Mouse (Mus musculus) stomach, embryonic 14.5 days (tissue): Measurements from ENCODE around the gene Rabif. TPM values are rescaled to one million over a fixed set of nuclear protein-coding genes. Genes with fewer than 3 reads are reported as not detected.

Experiments used
- ATAC-seq: fragments of 200-750 bp; cut with Nextera tagmentation; 2 replicates; pipeline ENCODE4 v1.8.0; 2017; ENCODE audit warnings: low read depth, moderate TSS enrichment; ENCODE audit not compliant: insufficient number of reproducible peaks, insufficient read depth, low FRiP score
- H3K27ac ChIP-seq: fragments of 300-500 bp; sonication (generic); 2 replicates; pipeline ENCODE4 v1.5.1; 2014; ENCODE audit warnings: mild to moderate bottlenecking, low read length, moderate library complexity, mixed read lengths
- H3K27me3 ChIP-seq: fragments of 300-500 bp; sonication (generic); 2 replicates; pipeline ENCODE4 v1.6.1; 2014; ENCODE audit warnings: low read length, control low read depth, mixed read lengths; ENCODE audit not compliant: control insufficient read depth, insufficient read depth
- H3K36me3 ChIP-seq: fragments of 300-500 bp; sonication (generic); 2 replicates; pipeline ENCODE4 v1.6.1; 2014; ENCODE audit warnings: mild to moderate bottlenecking, control low read depth, low read length, moderate library complexity, mixed read lengths; ENCODE audit not compliant: control insufficient read depth, insufficient read depth
- H3K4me1 ChIP-seq: fragments of 300-500 bp; sonication (generic); 2 replicates; pipeline ENCODE4 v1.6.1; 2014; ENCODE audit warnings: low read length, control low read depth, mixed read lengths; ENCODE audit not compliant: control insufficient read depth, insufficient read depth
- H3K4me2 ChIP-seq: fragments of 300-500 bp; sonication (generic); replicated peaks from 2 replicates; pipeline ENCODE4 v1.6.1; 2014; ENCODE audit warnings: low read depth, low read length, control low read depth
- H3K4me3 ChIP-seq: fragments of 300-500 bp; sonication (generic); 2 replicates; pipeline ENCODE4 v1.5.1; 2014; ENCODE audit warnings: low read depth, low read length, control low read depth
- H3K9ac ChIP-seq: fragments of 300-500 bp; sonication (generic); replicated peaks from 2 replicates; pipeline ENCODE4 v1.6.1; 2014; ENCODE audit warnings: low read depth, mild to moderate bottlenecking, control low read depth, low read length, moderate library complexity, mixed read lengths
- H3K9me3 ChIP-seq: fragments of 300-500 bp; sonication (generic); 2 replicates; pipeline ENCODE4 v1.6.1; 2016; ENCODE audit warnings: low read depth, low read length, control low read depth; ENCODE audit not compliant: control insufficient read depth
- WGBS: fragments of 180-500 bp; shearing (Covaris S2); extraction: QIAGEN DNeasy Blood & Tissue Kit; methylation state at CpG from one replicate; pipeline ENCODE4 v1.1.7; 2014; 5-methylcytosine and 5-hydroxymethylcytosine counted together
- polyA plus RNA-seq: library from polyadenylated mRNA; unstranded; fragments of >200 nt; fragmentation: Nextera tagmentation; extraction: Ambion mirVana; gene quantifications from 2 replicates; pipeline ENCODE4 v1.2.1, GENCODE M21; 2014

Gene Rabif
- polyA plus RNA-seq, 1 experiment from 2014 or later: 41.9 TPM

DNA sequence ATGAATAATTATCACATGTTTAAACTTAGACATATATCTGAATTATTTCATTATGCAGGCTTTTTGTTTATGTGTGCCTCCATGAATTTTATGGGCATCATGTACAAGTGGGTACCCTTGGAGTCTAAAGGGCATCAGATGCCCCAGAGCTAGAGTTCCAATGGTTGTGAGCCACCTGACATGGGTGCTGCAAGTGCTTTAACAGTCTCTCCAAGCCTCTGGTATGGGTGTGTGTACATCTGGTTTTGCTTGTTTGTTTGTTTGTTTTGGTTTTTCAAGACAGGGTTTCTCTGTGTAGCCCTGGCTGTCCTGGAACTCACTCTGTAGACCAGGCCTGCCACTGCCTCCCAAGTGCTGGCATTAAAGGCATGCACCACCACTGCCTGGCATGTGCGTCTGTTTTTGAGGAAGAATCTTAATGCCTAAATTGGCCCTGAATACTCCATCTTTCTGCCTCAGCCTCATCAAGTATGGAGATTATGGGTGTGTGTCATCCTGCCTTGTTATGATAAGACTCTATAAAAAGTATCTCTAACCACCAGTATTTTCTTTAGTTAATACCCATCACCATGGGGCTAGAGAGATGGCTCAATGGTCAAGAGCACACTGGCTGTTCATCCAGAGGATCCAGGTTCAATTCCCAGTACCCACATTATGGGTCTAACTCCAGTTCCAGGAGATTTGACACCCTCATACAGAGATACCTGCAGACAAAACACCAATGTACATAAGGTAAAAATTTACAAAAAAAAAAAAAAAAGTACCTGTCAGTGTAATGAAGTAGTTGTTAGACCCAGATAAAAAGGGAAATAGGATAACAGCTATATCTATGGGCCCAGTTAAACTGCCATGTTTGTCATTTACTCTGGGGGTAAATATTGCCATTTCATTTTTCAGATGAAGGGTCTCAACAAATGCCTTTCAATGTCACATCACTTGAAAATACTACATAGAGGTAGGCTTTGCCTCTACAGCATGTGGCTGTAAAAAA lies 33.9 kb upstream of the Rabif start:
- no peak overlapping the region for H3K4me2 ChIP-seq
- peaks cover 34% of the 10 kb centered on the region for H3K36me3 ChIP-seq
- 97% methylated on average over 1 of the region's 1 CpGs for WGBS
- H3K4me1 ChIP-seq: peaks cover 10% of the 10 kb centered on the region; the same call in 1 of the 2 replicates
- H3K9me3 ChIP-seq: no peaks in the 10 kb centered on the region
- ATAC-seq: peak; percentile 18; the same call in 1 of the 2 replicates
- H3K27me3 ChIP-seq: no peaks in the 10 kb centered on the region
- no peak overlapping the region for H3K9ac ChIP-seq
- no peak overlapping the region for H3K4me3 ChIP-seq
- H3K27ac ChIP-seq: no peak overlapping the region

GRCm38 (mm10) chr1:134484623-134485022 lies 9.8 kb upstream of the Rabif start:
- Histone ChIP-seq H3K4me2 (no peak overlapping the region), H3K9me3 (no peaks in the 10 kb centered on the region), H3K4me3 (no peak overlapping the region), H3K4me1 (no peaks in the 10 kb centered on the region), H3K36me3 (peaks cover 42% of the 10 kb centered on the region), H3K27me3 (no peaks in the 10 kb centered on the region), H3K27ac (no peak overlapping the region), H3K9ac (no peak overlapping the region)
- 89% methylated on average over 2 of the region's 2 CpGs for WGBS
- ATAC-seq: no peak

GRCm38 (mm10) chr1:134490903-134491801 lies 3.3 kb upstream of the Rabif start:
- Histone ChIP-seq H3K4me1 (peaks cover 10% of the 10 kb centered on the region; the same call in 1 of the 2 replicates), H3K36me3 (peaks cover 36% of the 10 kb centered on the region), H3K4me2 (no peak overlapping the region), H3K4me3 (no peak overlapping the region), H3K9ac (no peak overlapping the region), H3K27ac (no peak overlapping the region), H3K9me3 (no peaks in the 10 kb centered on the region), H3K27me3 (no peaks in the 10 kb centered on the region)
- no peak for ATAC-seq
- WGBS: 92% methylated on average over 6 of the region's 6 CpGs

DNA sequence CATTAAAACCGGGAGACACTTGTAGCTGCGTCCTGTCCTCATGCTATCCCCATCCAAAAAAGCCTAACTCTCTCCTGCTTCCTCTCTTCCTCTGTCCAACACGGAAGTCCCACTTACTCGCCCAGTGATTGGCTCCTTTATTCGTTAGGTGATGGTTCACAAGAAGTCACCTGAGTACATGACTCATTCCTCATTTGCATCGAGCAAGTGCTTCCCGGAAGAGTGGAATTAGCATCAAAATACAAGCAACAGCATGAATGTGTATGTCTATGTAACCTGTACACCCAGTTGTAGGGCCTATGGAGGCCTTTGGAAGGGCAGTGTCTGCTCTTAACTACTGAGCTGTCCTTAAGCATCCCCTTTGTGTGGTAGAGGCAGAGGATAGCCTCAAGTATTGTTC lies 2.2 kb upstream of the Rabif start:
- no peak for ATAC-seq
- Histone ChIP-seq H3K9ac (no peak overlapping the region), H3K4me1 (peaks cover 12% of the 10 kb centered on the region; the same call in 1 of the 2 replicates), H3K4me3 (no peak overlapping the region), H3K27me3 (no peaks in the 10 kb centered on the region), H3K9me3 (no peaks in the 10 kb centered on the region), H3K36me3 (peaks cover 33% of the 10 kb centered on the region), H3K27ac (no peak overlapping the region), H3K4me2 (no peak overlapping the region)
- WGBS: 75% methylated on average over 7 of the region's 7 CpGs

- WGBS: 78% methylated on average over 2 of the region's 2 CpGs
- no peak for ATAC-seq
Observed at GRCm38 (mm10) chr1:134493496-134493895, 952 bp upstream of the Rabif start.

DNA sequence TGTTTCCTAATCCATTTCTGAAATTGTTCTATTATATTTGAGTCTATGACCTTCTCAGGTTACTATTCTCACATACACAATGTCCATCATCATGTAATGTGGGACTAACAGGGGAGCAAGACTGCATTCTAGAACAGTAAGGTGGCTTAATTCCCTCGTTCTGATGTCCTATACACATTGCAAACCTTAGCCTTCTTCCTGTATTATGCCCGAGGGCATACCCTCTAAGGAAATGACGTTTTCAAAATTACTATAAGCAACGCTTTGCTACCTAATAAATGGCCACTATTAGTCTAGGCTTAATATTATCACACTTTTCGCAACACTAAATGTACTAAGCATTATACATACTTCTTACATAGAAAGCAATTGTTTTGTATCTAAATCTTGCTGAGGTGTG lies 492 bp upstream of the Rabif start:
- peaks cover 22% of the 10 kb centered on the region for H3K36me3 ChIP-seq
- H3K27ac ChIP-seq: peak overlapping the region; percentile 92; the same call in 1 of the 2 replicates
- no peak for ATAC-seq
- peak overlapping the region; percentile 72 for H3K4me2 ChIP-seq
- no peaks in the 10 kb centered on the region for H3K9me3 ChIP-seq
- H3K27me3 ChIP-seq: no peaks in the 10 kb centered on the region
- H3K9ac ChIP-seq: peak overlapping the region; percentile 54; the same call in 1 of the 2 replicates
- H3K4me3 ChIP-seq: peak overlapping the region; percentile 76
- H3K4me1 ChIP-seq: peaks cover 12% of the 10 kb centered on the region; the same call in 1 of the 2 replicates
- WGBS: 17% methylated on average over 5 of the region's 5 CpGs

More at GRCm38 (mm10) chr1:134493496-134493895, 952 bp upstream of the Rabif start:
- Histone ChIP-seq H3K4me1 (peaks cover 12% of the 10 kb centered on the region; the same call in 1 of the 2 replicates), H3K4me3 (peak overlapping the region; percentile 76), H3K9me3 (no peaks in the 10 kb centered on the region), H3K36me3 (peaks cover 24% of the 10 kb centered on the region), H3K4me2 (0 out of 2 replicates have a peak overlapping the region, but pooled peaks have one; percentile 72), H3K9ac (no peak overlapping the region), H3K27me3 (no peaks in the 10 kb centered on the region), H3K27ac (no peak overlapping the region)

- no peak for ATAC-seq
- H3K36me3 ChIP-seq: peaks cover 10% of the 10 kb centered on the region
- WGBS: 17% methylated on average over 5 of the region's 5 CpGs
- H3K9me3 ChIP-seq: no peaks in the 10 kb centered on the region
- H3K27ac ChIP-seq: peak overlapping the region; percentile 92
- H3K27me3 ChIP-seq: no peaks in the 10 kb centered on the region
- H3K4me3 ChIP-seq: peak overlapping the region; percentile 76
- peak overlapping the region; percentile 72 for H3K4me2 ChIP-seq
- peak overlapping the region; percentile 54 for H3K9ac ChIP-seq
- H3K4me1 ChIP-seq: peaks cover 12% of the 10 kb centered on the region; the same call in 1 of the 2 replicates
Observed at GRCm38 (mm10) chr1:134495216-134495539, 730 bp downstream of the Rabif start.

GRCm38 (mm10) chr1:134495991-134496390 lies 1.5 kb downstream of the Rabif start:
- 69% methylated on average over 10 of the region's 10 CpGs for WGBS

More at GRCm38 (mm10) chr1:134495991-134496390, 1.5 kb downstream of the Rabif start:
- peaks cover 4% of the 10 kb centered on the region; the same call in 1 of the 2 replicates for H3K36me3 ChIP-seq
- peaks cover 12% of the 10 kb centered on the region; the same call in 1 of the 2 replicates for H3K4me1 ChIP-seq
- no peak overlapping the region; the same call in 1 of the 2 replicates for H3K27ac ChIP-seq
- no peak overlapping the region for H3K9ac ChIP-seq
- peak overlapping the region; percentile 72 for H3K4me2 ChIP-seq
- H3K9me3 ChIP-seq: no peaks in the 10 kb centered on the region
- ATAC-seq: no peak
- peak overlapping the region; percentile 76; the same call in 1 of the 2 replicates for H3K4me3 ChIP-seq
- H3K27me3 ChIP-seq: no peaks in the 10 kb centered on the region
